Mouse (Mus musculus) lung, postnatal 0 days (tissue): ENCODE data around the gene Aasdh. TPM values are rescaled to one million over a fixed set of nuclear protein-coding genes. Genes with fewer than 3 reads are reported as not detected.
A peak's percentile ranks its signal among the peaks of the same experiment; 100 is the strongest.

Source experiments
- ATAC-seq: fragments of 200-750 bp; cut with Nextera tagmentation; 2 replicates; pipeline ENCODE4 v1.8.0; 2017; ENCODE audit warnings: moderate library complexity
- DNase-seq: peaks from one replicate; pipeline ENCODE4 v3.0.0-alpha.2; 2016; ENCODE audit warnings: low spot score
- H3K27ac ChIP-seq: fragments of 300-500 bp; sonication (generic); 2 replicates; pipeline ENCODE4 v1.5.1; 2014; ENCODE audit warnings: antibody characterized with exemption, mild to moderate bottlenecking, low read length, mixed read lengths
- H3K27me3 ChIP-seq: fragments of 300-500 bp; sonication (generic); replicated peaks from 2 replicates; pipeline ENCODE4 v1.6.1; 2014; ENCODE audit warnings: low read length, mixed read lengths; ENCODE audit not compliant: insufficient read depth
- H3K36me3 ChIP-seq: fragments of 300-500 bp; sonication (generic); 2 replicates; pipeline ENCODE4 v1.6.1; 2014; ENCODE audit warnings: low read length, mixed read lengths; ENCODE audit not compliant: insufficient read depth
- H3K4me1 ChIP-seq: fragments of 300-500 bp; sonication (generic); 2 replicates; pipeline ENCODE4 v1.6.1; 2014; ENCODE audit warnings: antibody characterized with exemption, low read depth, low read length, mixed read lengths; ENCODE audit not compliant: insufficient read depth
- H3K4me2 ChIP-seq: fragments of 300-500 bp; sonication (generic); replicated peaks from 2 replicates; pipeline ENCODE4 v1.6.1; 2014; ENCODE audit warnings: low read depth, mild to moderate bottlenecking, low read length, moderate library complexity, mixed read lengths
- H3K4me3 ChIP-seq: fragments of 300-500 bp; sonication (generic); 2 replicates; pipeline ENCODE4 v1.5.1; 2014; ENCODE audit warnings: low read depth, low read length
- H3K9ac ChIP-seq: fragments of 300-500 bp; sonication (generic); replicated peaks from 2 replicates; pipeline ENCODE4 v1.6.1; 2014; ENCODE audit warnings: low read depth, mild to moderate bottlenecking
- H3K9me3 ChIP-seq: fragments of 300-500 bp; sonication (generic); 2 replicates; pipeline ENCODE4 v1.6.1; 2016; ENCODE audit warnings: low read length, mixed read lengths
- CTCF ChIP-seq: IDR thresholded peaks from 2 replicates; pipeline ENCODE4 v1.5.1; 2016; ENCODE audit warnings: antibody characterized with exemption, mild to moderate bottlenecking
- EP300 ChIP-seq: IDR thresholded peaks from 2 replicates; pipeline ENCODE4 v1.6.1; 2016; ENCODE audit warnings: antibody characterized with exemption, mild to moderate bottlenecking, control low read depth
- WGBS: fragments of 180-500 bp; shearing (Covaris S2); extraction: QIAGEN DNeasy Blood & Tissue Kit; methylation state at CpG from one replicate; pipeline ENCODE4 v1.1.7; 2014; 5-methylcytosine and 5-hydroxymethylcytosine counted together
- polyA plus RNA-seq: library from polyadenylated mRNA; unstranded; fragments of >200 nt; fragmentation: Nextera tagmentation; extraction: Ambion mirVana; gene quantifications from 2 replicates; pipeline ENCODE4 v1.2.1, GENCODE M21; 2015

The Aasdh gene
- polyA plus RNA-seq, 1 experiment from 2014 or later = 7.2 TPM

GRCm38 (mm10) chr5:76950343-76951105 is 45.2 kb upstream of the Aasdh start:
- Histone ChIP-seq H3K4me2 (peak overlapping the region; percentile 76), H3K9me3 (no peaks in the 10 kb centered on the region), H3K9ac (peak overlapping the region; percentile 46; the same call in 1 of the 2 replicates), H3K36me3 (no peaks in the 10 kb centered on the region), H3K4me3 (peak overlapping the region; percentile 79), H3K27me3 (no peaks in the 10 kb centered on the region), H3K27ac (peak overlapping the region; percentile 91), H3K4me1 (peaks cover 12% of the 10 kb centered on the region; the same call in 1 of the 2 replicates)
- TF ChIP-seq EP300 (no peak; the same call in 1 of the 2 replicates), CTCF (no peak)
- under 1% methylated on average over 24 of the region's 24 CpGs for WGBS
- ATAC-seq (no peak), DNase-seq (no peak)

DNA sequence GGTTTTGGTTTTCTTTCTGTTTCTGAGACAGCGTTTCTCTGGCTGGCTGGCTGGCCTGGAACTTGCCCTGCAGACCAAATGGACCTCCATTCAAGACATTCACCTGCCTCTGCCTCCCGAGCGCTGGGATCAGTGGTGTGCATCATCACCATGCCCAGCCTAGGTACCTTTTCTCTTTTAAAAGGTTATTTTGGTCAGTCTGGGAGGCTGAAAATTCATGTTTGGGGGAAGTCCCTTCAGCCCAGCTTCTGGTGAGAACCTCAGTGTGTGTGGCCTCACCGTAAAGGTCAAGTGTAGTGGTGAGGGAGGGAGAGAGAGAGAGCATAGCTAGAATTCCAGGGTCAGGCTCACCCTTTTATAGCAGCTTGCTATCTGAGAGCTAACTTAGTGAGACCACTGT is 42.4 kb upstream of the Aasdh start:
- H3K4me2 ChIP-seq = no peak overlapping the region
- H3K9ac ChIP-seq = no peak overlapping the region
- H3K27me3 ChIP-seq = no peaks in the 10 kb centered on the region
- H3K9me3 ChIP-seq = no peaks in the 10 kb centered on the region
- 78% methylated on average over 4 of the region's 4 CpGs for WGBS
- no peak overlapping the region for H3K4me3 ChIP-seq
- TF ChIP-seq CTCF = no peak
- no peak for TF ChIP-seq EP300
- no peaks in the 10 kb centered on the region for H3K36me3 ChIP-seq
- peaks cover 8% of the 10 kb centered on the region; the same call in 1 of the 2 replicates for H3K4me1 ChIP-seq
- ATAC-seq = no peak
- DNase-seq = peak; percentile 12
- no peak overlapping the region for H3K27ac ChIP-seq

GRCm38 (mm10) chr5:76947142-76947541 is 41.8 kb upstream of the Aasdh start:
- ATAC-seq (no peak), DNase-seq (no peak)
- 60% methylated on average over 4 of the region's 4 CpGs for WGBS
- no peak for TF ChIP-seq EP300
- TF ChIP-seq CTCF = no peak
- Histone ChIP-seq H3K4me1 (peaks cover 1% of the 10 kb centered on the region; the same call in 1 of the 2 replicates), H3K36me3 (no peaks in the 10 kb centered on the region), H3K27me3 (no peaks in the 10 kb centered on the region), H3K9ac (no peak overlapping the region), H3K27ac (no peak overlapping the region), H3K4me3 (no peak overlapping the region), H3K9me3 (no peaks in the 10 kb centered on the region), H3K4me2 (no peak overlapping the region)

GRCm38 (mm10) chr5:76945678-76946033 is 40.3 kb upstream of the Aasdh start:
- Histone ChIP-seq H3K4me3 (no peak overlapping the region), H3K27me3 (no peaks in the 10 kb centered on the region), H3K4me2 (no peak overlapping the region), H3K4me1 (no peaks in the 10 kb centered on the region), H3K36me3 (no peaks in the 10 kb centered on the region), H3K27ac (no peak overlapping the region), H3K9me3 (no peaks in the 10 kb centered on the region), H3K9ac (no peak overlapping the region)
- no peak for ATAC-seq
- TF ChIP-seq EP300 = no peak
- TF ChIP-seq CTCF = no peak
- DNase-seq = no peak
- WGBS = 85% methylated on average over 2 of the region's 2 CpGs

- WGBS = 50% methylated on average over 6 of the region's 6 CpGs
- no peaks in the 10 kb centered on the region for H3K4me1 ChIP-seq
- no peak for ATAC-seq
- no peak for TF ChIP-seq EP300
- TF ChIP-seq CTCF = no peak
- H3K9me3 ChIP-seq = no peaks in the 10 kb centered on the region
- DNase-seq = no peak
- H3K27ac ChIP-seq = no peak overlapping the region
- no peaks in the 10 kb centered on the region for H3K36me3 ChIP-seq
- H3K4me3 ChIP-seq = no peak overlapping the region
- H3K27me3 ChIP-seq = no peaks in the 10 kb centered on the region
- no peak overlapping the region for H3K9ac ChIP-seq
- H3K4me2 ChIP-seq = no peak overlapping the region
These were observed 39.8 kb upstream of the Aasdh start for GRCm38 (mm10) chr5:76944965-76945677.

GRCm38 (mm10) chr5:76942505-76942904 is 37.2 kb upstream of the Aasdh start:
- DNase-seq = no peak
- Histone ChIP-seq H3K4me1 (no peaks in the 10 kb centered on the region), H3K4me3 (no peak overlapping the region), H3K27me3 (no peaks in the 10 kb centered on the region), H3K9me3 (no peaks in the 10 kb centered on the region), H3K4me2 (no peak overlapping the region), H3K36me3 (no peaks in the 10 kb centered on the region), H3K9ac (no peak overlapping the region), H3K27ac (no peak overlapping the region)
- WGBS = 76% methylated on average over 4 of the region's 4 CpGs
- no peak for TF ChIP-seq EP300
- TF ChIP-seq CTCF = no peak
- ATAC-seq = no peak
